Mouse (Mus musculus): ENCODE data around the gene Jph4. TPM values are rescaled to one million over a fixed set of nuclear protein-coding genes. Genes with fewer than 3 reads are reported as not detected.

The Jph4 gene
- polyA plus RNA-seq, 1 experiment from 2014 or later: 21.4 TPM

Other genes with a start within 250 kb of the Jph4 start
- gene Homez, start 246.0 kb downstream of the Jph4 start, polyA plus RNA-seq (2015; fragmentation: Nextera tagmentation; extraction: Ambion mirVana): 12.8 and 13.6 TPM in 2 replicates
- 1.9 and 2.3 TPM in 2 replicates for gene Ppp1r3e, start 239.4 kb downstream of the Jph4 start, polyA plus RNA-seq (2015; fragmentation: Nextera tagmentation; extraction: Ambion mirVana)
- 3.1 and 3.8 TPM in 2 replicates for gene Bcl2l2, start 233.6 kb downstream of the Jph4 start, polyA plus RNA-seq (2015; fragmentation: Nextera tagmentation; extraction: Ambion mirVana)
- gene Gm20521, start 233.5 kb downstream of the Jph4 start, polyA plus RNA-seq (2015; fragmentation: Nextera tagmentation; extraction: Ambion mirVana): not detected in 2 replicates
- 153 and 160 TPM in 2 replicates for gene Pabpn1, start 224.4 kb downstream of the Jph4 start, polyA plus RNA-seq (2015; fragmentation: Nextera tagmentation; extraction: Ambion mirVana)
- 153 TPM in 2 replicates for gene Slc22a17, start 203.8 kb downstream of the Jph4 start, polyA plus RNA-seq (2015; fragmentation: Nextera tagmentation; extraction: Ambion mirVana)
- 13.8 and 16.0 TPM in 2 replicates for gene Efs, start 190.8 kb downstream of the Jph4 start, polyA plus RNA-seq (2015; fragmentation: Nextera tagmentation; extraction: Ambion mirVana)
- 1.3 and 1.6 TPM in 2 replicates for gene Il25, start 184.2 kb downstream of the Jph4 start, polyA plus RNA-seq (2015; fragmentation: Nextera tagmentation; extraction: Ambion mirVana)
- gene Cmtm5, start 180.7 kb downstream of the Jph4 start, polyA plus RNA-seq (2015; fragmentation: Nextera tagmentation; extraction: Ambion mirVana): 20.2 and 24.7 TPM in 2 replicates
- 1.6 and 2.3 TPM in 2 replicates for gene Myh6, start 150.0 kb downstream of the Jph4 start, polyA plus RNA-seq (2015; fragmentation: Nextera tagmentation; extraction: Ambion mirVana)
- gene Gm17428, start 140.0 kb downstream of the Jph4 start, polyA plus RNA-seq (2015; fragmentation: Nextera tagmentation; extraction: Ambion mirVana): not detected in 2 replicates
- 7.6 and 10.3 TPM in 2 replicates for gene Myh7, start 122.3 kb downstream of the Jph4 start, polyA plus RNA-seq (2015; fragmentation: Nextera tagmentation; extraction: Ambion mirVana)
- gene Ngdn, start 101.5 kb downstream of the Jph4 start, polyA plus RNA-seq (2015; fragmentation: Nextera tagmentation; extraction: Ambion mirVana): 56.4 and 61.9 TPM in 2 replicates
- gene Zfhx2, start 24.6 kb downstream of the Jph4 start, polyA plus RNA-seq (2015; fragmentation: Nextera tagmentation; extraction: Ambion mirVana): 30.4 and 33.6 TPM in 2 replicates
- 29.4 and 29.8 TPM in 2 replicates for gene Thtpa, start 22.2 kb downstream of the Jph4 start, polyA plus RNA-seq (2015; fragmentation: Nextera tagmentation; extraction: Ambion mirVana)
- gene Ap1g2, start 10.3 kb downstream of the Jph4 start, polyA plus RNA-seq (2015; fragmentation: Nextera tagmentation; extraction: Ambion mirVana): 5.2 and 8.3 TPM in 2 replicates
- gene Dhrs2, start 105.1 kb upstream of the Jph4 start, polyA plus RNA-seq (2015; fragmentation: Nextera tagmentation; extraction: Ambion mirVana): 1.1 and 1.4 TPM in 2 replicates